Mouse (Mus musculus) midbrain, postnatal 0 days (tissue): ENCODE measurements around the gene Efcab6. TPM values are rescaled to one million over a fixed set of nuclear protein-coding genes. Genes with fewer than 3 reads are reported as not detected.
"Not testable (repeated sequence)": the region's sequence is repeated elsewhere in the genome, so short reads cannot be mapped to it uniquely, and the experiment has no call there.

Experiments
- ATAC-seq: fragments of 200-750 bp; cut with Nextera tagmentation; 2 replicates; pipeline ENCODE4 v1.8.0; 2017; ENCODE audit warnings: moderate number of reproducible peaks, mild to moderate bottlenecking, moderate TSS enrichment, moderate library complexity; ENCODE audit not compliant: low FRiP score
- DNase-seq: peaks from one replicate; pipeline ENCODE4 v3.0.0-alpha.2; 2015; ENCODE audit warnings: low spot score
- H3K27ac ChIP-seq: fragments of 300-500 bp; sonication (generic); 2 replicates; pipeline ENCODE4 v1.5.1; 2014; ENCODE audit warnings: low read depth, mild to moderate bottlenecking, low read length, mixed read lengths
- H3K27me3 ChIP-seq: fragments of 300-500 bp; sonication (generic); 2 replicates; pipeline ENCODE4 v1.6.1; 2014; ENCODE audit warnings: low read length, control low read depth, mixed read lengths; ENCODE audit not compliant: insufficient read depth
- H3K36me3 ChIP-seq: fragments of 300-500 bp; sonication (generic); 2 replicates; pipeline ENCODE4 v1.6.1; 2014; ENCODE audit warnings: low read length, control low read depth, mixed read lengths; ENCODE audit not compliant: insufficient read depth
- H3K4me1 ChIP-seq: fragments of 300-500 bp; sonication (generic); 2 replicates; pipeline ENCODE4 v1.6.1; 2014; ENCODE audit warnings: mild to moderate bottlenecking, control low read depth, antibody characterized with exemption, low read length, mixed read lengths; ENCODE audit not compliant: insufficient read depth
- H3K4me2 ChIP-seq: fragments of 300-500 bp; sonication (generic); 2 replicates; pipeline ENCODE4 v1.6.1; 2014; ENCODE audit warnings: low read depth, mild to moderate bottlenecking, low read length, mixed read lengths; ENCODE audit not compliant: poor library complexity, severe bottlenecking
- H3K4me3 ChIP-seq: fragments of 300-500 bp; sonication (generic); 2 replicates; pipeline ENCODE4 v1.5.1; 2014; ENCODE audit warnings: low read depth, mild to moderate bottlenecking, low read length, moderate library complexity
- H3K9ac ChIP-seq: fragments of 300-500 bp; sonication (generic); replicated peaks from 2 replicates; pipeline ENCODE4 v1.6.1; 2014; ENCODE audit warnings: mild to moderate bottlenecking, low read length, moderate library complexity, mixed read lengths; ENCODE audit not compliant: poor library complexity, severe bottlenecking
- H3K9me3 ChIP-seq: fragments of 300-500 bp; sonication (generic); 2 replicates; pipeline ENCODE4 v1.6.1; 2016; ENCODE audit warnings: low read length, control low read depth
- CTCF ChIP-seq: IDR thresholded peaks from 2 replicates; pipeline ENCODE4 v1.5.1; 2016; ENCODE audit warnings: antibody characterized with exemption, mild to moderate bottlenecking
- WGBS: fragments of 180-500 bp; shearing (Covaris S2); extraction: QIAGEN DNeasy Blood & Tissue Kit; methylation state at CpG from one replicate; pipeline ENCODE4 v1.1.7; 2014; 5-methylcytosine and 5-hydroxymethylcytosine counted together
- polyA plus RNA-seq: library from polyadenylated mRNA; unstranded; fragments of >200 nt; fragmentation: Nextera tagmentation; extraction: Ambion mirVana; gene quantifications from 2 replicates; pipeline ENCODE4 v1.2.1, GENCODE M21; 2015
- total RNA-seq: library from RNA; depleted of rRNA; stranded (reverse); fragments of >200 nt; gene quantifications from 2 replicates; pipeline ENCODE4 v1.2.3, GENCODE M21; 2014

The Efcab6 gene
- total and polyA plus RNA-seq, 2 experiments from 2014 or later = 1.5 to 3.9 TPM

- peaks cover 4% of the 10 kb centered on the region; the same call in 1 of the 2 replicates for H3K36me3 ChIP-seq
Measured at GRCm38 (mm10) chr15:84104626-84105025, 39.4 kb upstream of the Efcab6 start.

DNA sequence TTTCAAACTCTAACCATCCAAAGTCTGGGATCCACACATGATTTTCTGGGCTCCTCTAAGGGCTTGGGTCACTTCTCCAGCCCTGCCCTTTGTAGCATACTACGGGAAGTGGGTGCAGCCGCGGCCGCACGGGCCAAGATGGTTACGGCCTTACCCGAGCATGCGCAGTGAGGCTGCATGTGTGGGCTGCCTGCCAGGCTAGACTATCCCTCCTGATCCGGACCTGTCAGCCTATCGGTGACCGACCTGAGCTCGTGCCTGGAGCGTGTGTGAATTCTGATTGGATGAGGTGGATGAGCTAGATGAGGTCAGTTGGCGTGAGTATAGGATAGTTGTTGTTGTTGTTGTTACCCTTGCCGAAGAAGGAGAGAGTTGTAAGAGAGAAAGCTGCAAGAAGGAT is 32.4 kb upstream of the Efcab6 start:
- not testable (repeated sequence) for H3K9ac ChIP-seq, ATAC-seq, H3K4me1 ChIP-seq, H3K36me3 ChIP-seq, H3K27ac ChIP-seq, H3K4me3 ChIP-seq, H3K27me3 ChIP-seq, H3K9me3 ChIP-seq, H3K4me2 ChIP-seq, DNase-seq
- 88% methylated on average over 15 of the region's 15 CpGs for WGBS

More at GRCm38 (mm10) chr15:84104626-84105025, 39.4 kb upstream of the Efcab6 start:
- peaks cover 15% of the 10 kb centered on the region for H3K4me1 ChIP-seq
- peak overlapping the region; percentile 64 for H3K4me2 ChIP-seq
- H3K9ac ChIP-seq = peak overlapping the region; percentile 84
- H3K9me3 ChIP-seq = no peaks in the 10 kb centered on the region
- 83% methylated on average over 7 of the region's 7 CpGs for WGBS
- no peak overlapping the region for H3K27ac ChIP-seq
- no peak for TF ChIP-seq CTCF
- peak overlapping the region; percentile 73 for H3K4me3 ChIP-seq
- ATAC-seq (no peak), DNase-seq (no peak)
- H3K27me3 ChIP-seq = no peaks in the 10 kb centered on the region

GRCm38 (mm10) chr15:84096051-84096450 is 30.9 kb upstream of the Efcab6 start:
- H3K27me3 ChIP-seq = no peaks in the 10 kb centered on the region
- 0 out of 2 replicates have a peak, but pooled peaks cover 3% of the 10 kb centered on the region for H3K4me1 ChIP-seq
- ATAC-seq (no peak), DNase-seq (peak; percentile 72)
- H3K27ac ChIP-seq = no peak overlapping the region
- H3K9me3 ChIP-seq = no peaks in the 10 kb centered on the region
- TF ChIP-seq CTCF = no peak
- no peak overlapping the region for H3K4me3 ChIP-seq
- no peak overlapping the region for H3K9ac ChIP-seq
- WGBS = 87% methylated on average over 8 of the region's 8 CpGs
- H3K36me3 ChIP-seq = peaks cover 4% of the 10 kb centered on the region
- H3K4me2 ChIP-seq = no peak overlapping the region

- TF ChIP-seq CTCF = no peak
- Histone ChIP-seq H3K9ac (no peak overlapping the region), H3K4me1 (0 out of 2 replicates have a peak, but pooled peaks cover 3% of the 10 kb centered on the region), H3K27me3 (no peaks in the 10 kb centered on the region; the same call in 1 of the 2 replicates), H3K27ac (no peak overlapping the region), H3K9me3 (no peaks in the 10 kb centered on the region), H3K4me3 (no peak overlapping the region), H3K4me2 (no peak overlapping the region), H3K36me3 (peaks cover 10% of the 10 kb centered on the region)
- no peak for ATAC-seq
- peak; percentile 42 for DNase-seq
- WGBS = 65% methylated on average over 7 of the region's 7 CpGs
Measured at GRCm38 (mm10) chr15:84094921-84095320, 29.7 kb upstream of the Efcab6 start.

GRCm38 (mm10) chr15:84086775-84087174 is 21.6 kb upstream of the Efcab6 start:
- Histone ChIP-seq H3K27ac (no peak overlapping the region), H3K36me3 (peaks cover 48% of the 10 kb centered on the region), H3K9me3 (no peaks in the 10 kb centered on the region), H3K27me3 (no peaks in the 10 kb centered on the region; the same call in 1 of the 2 replicates), H3K9ac (no peak overlapping the region), H3K4me2 (no peak overlapping the region), H3K4me3 (no peak overlapping the region), H3K4me1 (no peaks in the 10 kb centered on the region)
- ATAC-seq (no peak), DNase-seq (no peak)
- 66% methylated on average over 9 of the region's 9 CpGs for WGBS
- no peak for TF ChIP-seq CTCF

- H3K27ac ChIP-seq = no peak overlapping the region
- no peak overlapping the region for H3K4me2 ChIP-seq
- H3K4me3 ChIP-seq = no peak overlapping the region
- TF ChIP-seq CTCF = no peak
- no peaks in the 10 kb centered on the region; the same call in 1 of the 2 replicates for H3K27me3 ChIP-seq
- no peak for DNase-seq
- no peaks in the 10 kb centered on the region for H3K9me3 ChIP-seq
- H3K36me3 ChIP-seq = peaks cover 49% of the 10 kb centered on the region
- no peak for ATAC-seq
- no peaks in the 10 kb centered on the region for H3K4me1 ChIP-seq
- 48% methylated on average over 12 of the region's 12 CpGs for WGBS
- no peak overlapping the region for H3K9ac ChIP-seq
Measured at GRCm38 (mm10) chr15:84086364-84086763, 21.2 kb upstream of the Efcab6 start.
